Mouse (Mus musculus): ENCODE results near the gene Pde1c.
A peak's percentile ranks its signal among the peaks of the same experiment; 100 is the strongest.
"Not testable (repeated sequence)": the region's sequence is repeated elsewhere in the genome, so short reads cannot be mapped to it uniquely, and the experiment has no call there.

Pde1c gene

DNA sequence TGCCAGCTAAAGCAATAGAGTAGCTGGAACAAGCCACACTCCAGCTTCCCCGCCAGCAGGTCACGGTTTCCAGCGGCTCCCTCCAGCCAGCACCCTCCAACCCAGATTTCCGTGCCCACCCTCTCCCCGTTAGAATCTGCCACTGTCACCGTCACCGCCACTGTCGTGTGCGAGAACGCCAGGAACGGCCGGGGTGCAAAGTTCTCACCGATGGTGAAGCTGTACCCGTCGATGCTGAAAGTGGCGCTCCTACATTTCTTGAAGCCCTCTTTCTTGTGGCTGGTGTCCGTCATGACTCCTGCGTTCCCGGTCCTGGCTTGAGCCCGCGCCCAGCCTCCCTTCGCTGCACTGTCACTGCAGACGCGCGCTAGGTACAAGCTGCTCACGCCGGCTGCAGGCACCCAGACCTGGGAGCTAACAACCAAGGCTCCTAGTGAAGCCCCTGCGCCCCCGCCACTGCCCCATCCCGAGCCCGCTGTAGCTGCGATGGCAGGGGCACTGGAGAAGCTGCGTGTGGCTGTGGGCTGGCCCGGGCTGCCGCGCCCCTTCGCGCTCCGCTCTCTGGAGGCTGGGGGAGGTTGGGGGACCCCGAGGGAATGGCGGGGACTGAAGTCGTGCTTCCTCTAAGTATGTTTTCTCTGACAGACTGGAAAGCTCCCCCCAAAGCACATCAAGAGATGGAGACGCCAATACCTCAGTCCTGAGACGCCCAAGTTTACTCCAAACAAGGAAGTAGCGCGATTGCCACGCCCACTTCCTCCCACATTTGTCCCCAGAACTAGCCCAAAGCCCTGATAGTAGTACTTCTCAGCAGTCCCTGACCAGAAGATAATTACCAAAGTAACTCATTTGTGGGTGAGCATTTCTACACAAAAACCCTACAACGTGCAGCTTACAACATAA, at the start of gene Pde1c:
Gene Pde1c, minus strand, starts transcription at position 634 of the 903 bp plus-strand sequence.
- DNase-seq (ENCODE audit: low spot score in 2 of 2) = peak in 1 of 2 experiments; percentile 4

DNA sequence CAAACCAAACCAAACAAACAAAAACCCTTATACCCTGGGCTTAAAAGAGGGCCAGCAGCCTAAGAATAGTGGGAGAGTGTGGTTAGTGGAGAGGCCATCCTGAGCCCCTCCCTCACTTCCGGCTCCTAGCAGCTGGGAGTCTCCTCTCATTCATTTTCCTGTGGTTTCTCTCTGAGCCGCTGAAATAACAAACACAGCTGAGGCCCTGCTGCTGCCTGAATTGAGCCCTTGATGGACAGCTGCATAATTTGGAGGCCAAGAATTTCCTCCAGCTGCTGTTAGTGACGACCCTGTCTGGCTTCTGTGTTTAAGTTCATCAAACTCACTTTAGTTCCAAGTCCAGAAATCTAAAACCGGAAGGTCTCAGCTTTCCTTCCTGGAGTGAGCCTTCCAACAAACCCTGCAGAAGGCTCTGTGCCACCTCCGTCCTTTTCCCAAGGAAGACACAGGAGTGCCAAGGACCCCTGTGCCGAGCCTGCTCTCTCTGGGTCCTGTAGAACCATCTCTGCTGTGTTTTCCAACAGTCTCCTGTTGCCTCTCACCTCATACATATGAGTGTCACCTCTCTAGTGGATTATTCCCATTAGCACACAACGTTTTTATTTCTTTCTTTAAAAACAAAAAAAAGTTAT, 48.2 kb upstream of the Pde1c start:
- no peak for DNase-seq (ENCODE audit: low spot score in 2 of 2)

DNA sequence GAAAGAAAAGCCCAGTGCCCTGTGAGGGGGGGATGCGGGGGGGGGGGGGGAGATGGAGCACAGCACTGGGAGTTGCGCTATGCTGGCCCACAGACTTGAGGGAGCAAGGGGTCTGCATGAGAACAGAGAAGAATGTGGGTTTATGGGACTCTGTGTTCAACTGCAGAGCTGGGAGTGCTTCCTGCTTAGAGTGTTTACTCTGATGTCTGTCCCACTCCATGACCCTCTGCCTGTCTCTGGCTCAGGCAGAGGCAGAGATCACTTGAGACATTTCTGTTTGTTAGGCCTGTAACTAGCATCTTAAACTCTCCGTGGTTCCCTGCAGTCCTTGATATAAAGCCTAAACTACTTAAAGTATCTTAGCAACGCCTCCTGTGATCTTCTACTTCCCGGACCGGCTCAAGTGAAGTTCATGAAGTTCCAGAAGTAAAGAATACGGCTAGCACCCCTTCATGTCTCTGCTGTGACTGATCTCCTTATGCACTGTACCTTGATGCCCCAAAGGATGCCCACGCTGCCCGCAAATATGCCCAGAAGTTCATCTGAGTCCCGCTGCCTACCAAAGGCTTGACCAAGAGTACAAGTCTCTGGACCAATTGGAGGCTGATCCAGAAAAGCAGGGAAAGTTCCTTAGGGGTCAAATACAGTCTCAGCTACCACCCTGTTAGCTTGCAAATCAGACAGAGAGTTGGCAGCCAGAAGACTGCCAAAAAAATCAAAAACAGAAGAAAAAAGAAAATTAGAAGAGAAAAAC, 47.5 kb upstream of the Pde1c start:
- DNase-seq (ENCODE audit: low spot score in 2 of 2) = no peak

DNA sequence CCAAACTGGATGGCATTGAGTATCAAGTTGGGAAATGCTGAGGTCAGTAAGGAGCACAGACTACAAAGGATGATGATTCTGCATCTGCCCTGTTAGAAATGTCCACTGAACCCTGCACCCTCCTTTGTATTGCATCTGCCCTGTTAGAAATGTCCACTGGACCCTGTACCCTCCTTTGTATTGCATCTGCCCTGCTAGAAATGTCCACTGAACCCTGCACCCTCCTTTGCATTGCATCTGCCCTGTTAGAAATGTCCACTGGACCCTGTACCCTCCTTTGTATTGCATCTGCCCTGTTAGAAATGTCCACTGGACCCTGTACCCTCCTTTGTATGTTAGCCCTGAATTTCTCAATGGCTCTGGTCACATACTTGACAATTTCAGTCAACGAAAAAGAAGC, 40.6 kb upstream of the Pde1c start:
- not testable (repeated sequence) for DNase-seq (ENCODE audit: low spot score in 2 of 2)

DNA sequence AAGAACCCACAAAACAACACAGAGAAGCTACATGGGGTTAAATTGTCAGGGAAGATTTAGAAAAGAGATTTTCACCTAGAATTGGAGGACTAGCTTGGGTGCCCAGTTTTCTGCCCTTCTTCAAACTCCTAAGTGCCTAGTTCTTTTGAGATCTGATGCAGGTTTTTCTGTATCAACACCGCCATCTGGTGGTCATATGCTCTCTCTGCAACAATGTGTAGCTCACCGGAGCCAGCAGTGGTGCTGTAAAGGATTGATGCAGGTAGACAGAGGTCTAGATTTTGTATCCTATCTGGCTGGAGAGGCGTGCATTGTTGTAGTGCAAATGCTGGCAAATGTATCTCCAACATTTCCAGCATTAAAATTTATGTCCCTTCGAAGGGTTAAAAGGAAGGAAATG, 39.4 kb upstream of the Pde1c start:
- peak; percentile 81 to 86 for DNase-seq (ENCODE audit: low spot score in 2 of 2)

DNA sequence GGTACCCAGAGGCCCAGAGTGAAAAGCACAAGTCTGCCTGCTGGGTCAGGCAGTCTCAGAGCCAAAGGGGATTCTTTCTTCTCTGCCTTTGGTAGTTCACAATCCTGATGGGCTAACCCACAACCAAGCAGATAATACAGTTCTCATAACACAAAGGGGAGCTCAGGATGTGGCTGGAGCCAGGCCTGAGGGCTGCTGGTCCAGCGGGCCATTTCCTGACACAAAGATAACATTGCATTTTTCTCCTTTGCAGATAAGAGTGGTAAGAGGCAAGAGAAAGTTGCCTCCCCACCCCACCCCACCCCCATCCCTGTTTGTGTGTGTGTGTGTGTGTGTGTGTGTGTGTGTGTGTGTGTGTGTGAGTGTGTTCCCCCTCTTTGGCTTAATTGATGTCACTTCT, 10.7 kb upstream of the Pde1c start:
- DNase-seq (ENCODE audit: low spot score in 2 of 2) = no peak

DNA sequence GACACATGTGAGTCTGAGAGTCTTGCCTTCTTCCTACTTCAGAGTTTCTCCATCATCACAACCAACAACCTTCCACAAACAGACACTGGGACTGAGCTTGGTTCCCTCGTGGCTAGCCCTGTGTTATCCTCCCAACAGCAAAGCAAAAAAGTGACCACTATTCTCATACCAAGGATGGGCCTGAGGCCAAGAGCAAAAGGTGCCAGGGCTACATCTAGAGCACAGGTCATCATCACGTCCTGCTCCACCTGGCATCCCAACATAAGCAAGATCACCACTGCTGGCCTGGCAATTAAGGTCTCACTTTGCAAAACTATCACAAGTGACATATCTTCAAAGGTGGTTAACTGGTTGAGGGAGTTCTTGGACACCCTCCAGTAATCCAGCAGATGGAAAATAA, 8.0 kb downstream of the Pde1c start:
- no peak for DNase-seq (ENCODE audit: low spot score in 2 of 2)

DNA sequence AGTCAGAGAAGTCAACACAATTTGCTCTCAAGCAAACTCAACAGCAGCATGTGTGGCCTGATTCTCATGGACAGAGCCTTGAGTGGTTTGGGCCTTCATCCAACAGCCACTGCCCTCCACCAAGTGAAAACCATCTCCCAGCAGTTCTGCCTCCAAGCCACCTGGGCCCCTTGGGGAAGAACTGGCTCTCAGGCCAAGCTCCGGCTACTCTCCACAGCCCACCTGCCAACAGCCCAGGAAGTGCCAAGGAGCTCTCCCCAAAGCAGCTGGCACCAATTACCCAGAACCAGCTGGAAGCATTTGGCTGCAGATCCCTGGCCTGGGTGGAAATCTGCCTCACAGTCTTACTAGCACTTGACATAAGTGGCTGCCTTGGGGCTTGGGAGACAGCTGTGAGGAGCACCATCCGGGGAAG, 8.4 kb downstream of the Pde1c start:
- peak in 1 of 2 experiments; percentile 7 for DNase-seq (ENCODE audit: low spot score in 2 of 2)

DNA sequence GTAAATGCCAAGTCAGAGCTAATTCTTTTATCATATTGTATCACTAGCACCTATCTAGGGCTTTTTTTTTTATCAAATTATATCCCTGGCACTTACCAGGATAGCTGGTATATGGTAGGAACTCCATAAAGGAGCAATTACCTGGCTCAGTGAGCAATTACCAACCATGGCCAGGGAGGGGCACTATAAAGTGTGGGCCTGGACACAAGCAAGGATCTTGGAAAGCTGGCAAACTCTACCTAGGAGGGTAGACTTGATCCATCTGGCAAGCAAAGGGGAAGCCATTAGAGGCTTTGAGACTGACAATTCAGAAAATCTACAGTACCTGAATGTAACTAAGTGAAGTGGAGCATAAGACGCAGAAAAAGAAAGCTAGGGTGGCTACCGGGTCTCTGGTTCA, 10.2 kb downstream of the Pde1c start:
- no peak for DNase-seq (ENCODE audit: low spot score in 2 of 2)

DNA sequence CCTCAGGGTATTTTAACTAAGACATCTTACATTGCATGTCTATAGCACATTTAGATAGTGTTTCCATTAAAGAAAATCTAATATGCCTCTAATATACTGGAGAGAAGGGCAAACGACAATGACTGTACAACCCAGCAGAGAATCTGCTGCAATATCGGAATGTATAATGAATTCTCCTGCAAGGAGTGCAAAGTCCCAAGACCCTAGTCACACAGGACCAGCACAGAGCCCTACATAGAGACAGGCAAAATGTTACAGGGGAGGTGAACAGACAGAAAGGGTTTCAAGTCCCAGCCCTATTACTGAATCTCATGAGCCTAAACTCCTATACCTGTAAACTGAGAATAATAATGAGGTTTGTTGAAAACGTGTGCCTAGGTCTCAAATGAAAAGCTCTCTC, 13.1 kb downstream of the Pde1c start:
- DNase-seq (ENCODE audit: low spot score in 2 of 2) = no peak

DNA sequence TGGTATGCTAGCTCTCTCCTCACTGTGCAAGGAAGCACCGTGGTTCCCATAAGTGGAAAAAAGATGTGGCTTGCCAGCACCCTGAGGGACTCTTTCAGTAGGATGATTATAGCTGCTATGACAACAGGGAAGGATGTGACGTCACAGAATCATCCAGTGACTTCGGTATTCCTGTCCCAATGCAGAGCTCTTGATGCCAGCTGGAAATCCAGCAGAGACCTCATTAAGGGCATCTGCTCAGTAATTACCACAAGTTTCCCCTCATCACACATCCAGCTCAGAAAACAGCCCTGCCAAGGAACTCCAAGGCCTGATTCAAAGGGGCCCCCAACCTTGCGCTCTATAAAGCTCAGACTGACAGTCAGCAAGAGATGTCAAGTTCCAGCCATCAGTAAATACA, 13.5 kb downstream of the Pde1c start:
- no peak for DNase-seq (ENCODE audit: low spot score in 2 of 2)

DNA sequence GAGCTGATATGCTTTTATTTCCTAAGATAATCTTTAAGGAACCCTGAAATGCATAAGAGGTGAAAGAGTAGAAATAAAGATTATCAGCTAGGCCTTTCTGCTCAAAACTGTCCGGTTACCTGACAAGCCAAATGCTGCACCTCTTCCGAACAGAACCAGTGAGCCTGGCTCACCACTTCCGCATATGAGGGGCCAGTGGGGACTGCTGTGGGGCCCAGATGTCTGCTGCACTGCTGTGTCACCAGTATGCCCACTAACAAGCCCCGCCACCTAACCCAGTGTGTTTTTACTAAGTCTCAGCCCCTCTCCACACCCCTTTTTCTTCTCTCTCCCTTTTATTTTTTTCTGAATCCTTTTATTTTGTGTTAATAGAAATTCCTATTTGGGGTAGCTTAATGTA, 17.9 kb downstream of the Pde1c start:
- DNase-seq (ENCODE audit: low spot score in 2 of 2) = no peak

DNA sequence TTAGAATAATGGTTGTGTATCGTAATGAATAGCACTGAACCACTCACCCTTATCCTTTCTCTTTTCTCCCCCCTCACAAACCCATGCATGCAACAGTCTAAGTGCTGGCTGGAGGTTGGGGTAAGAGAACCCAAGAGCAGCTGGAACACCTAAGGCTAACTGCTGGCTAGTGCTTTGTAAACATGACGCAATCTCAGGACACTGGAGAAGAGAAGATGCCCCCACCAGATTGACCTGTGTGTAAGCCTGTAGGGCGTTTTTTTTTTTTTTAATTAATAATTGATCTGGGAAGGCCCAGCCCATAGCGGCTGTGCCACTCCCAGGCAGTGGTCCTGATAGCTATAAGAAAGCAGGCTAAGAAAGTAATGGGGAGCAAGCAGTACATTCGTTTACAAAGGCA, 28.7 kb downstream of the Pde1c start:
- no peak for DNase-seq (ENCODE audit: low spot score in 2 of 2)

DNA sequence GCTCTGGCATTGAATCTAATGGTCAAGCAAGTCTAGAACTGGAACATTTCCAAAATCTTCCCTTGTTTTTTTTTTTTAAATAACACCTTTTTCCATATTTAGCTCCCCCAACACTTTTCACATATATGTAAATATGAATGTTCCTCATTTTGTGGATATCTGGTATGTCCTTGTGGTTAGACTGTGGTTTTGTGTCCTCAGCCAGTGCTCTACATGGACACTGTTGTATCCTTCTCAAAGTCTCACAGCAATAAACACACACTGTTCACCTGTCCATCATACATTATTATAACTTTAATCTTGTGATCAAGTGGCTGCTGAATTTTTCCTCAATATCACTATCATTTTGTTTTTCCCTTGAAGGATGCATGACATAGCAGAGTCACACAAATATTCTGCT, 34.2 kb downstream of the Pde1c start:
- DNase-seq (ENCODE audit: low spot score in 2 of 2) = no peak

DNA sequence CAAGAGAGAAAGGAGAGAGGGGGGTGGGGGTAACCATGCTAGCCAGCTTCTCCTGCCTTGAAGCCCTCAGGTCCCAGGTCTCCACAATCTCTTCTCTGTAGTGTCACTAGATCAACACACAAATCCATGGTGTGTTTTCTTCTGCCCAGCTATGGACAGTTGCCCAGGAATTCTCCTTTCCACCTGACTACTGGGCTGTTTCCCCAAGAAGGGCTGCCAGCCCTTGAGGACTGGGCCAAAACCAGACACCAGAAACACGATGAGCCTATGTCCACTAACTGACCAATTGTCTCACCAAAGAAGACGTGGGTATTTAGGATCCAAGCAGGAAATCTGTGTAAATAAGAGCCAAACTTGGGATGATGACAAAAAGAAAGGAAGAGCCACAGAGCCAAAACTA, 36.6 kb downstream of the Pde1c start:
- DNase-seq (ENCODE audit: low spot score in 2 of 2) = no peak

DNA sequence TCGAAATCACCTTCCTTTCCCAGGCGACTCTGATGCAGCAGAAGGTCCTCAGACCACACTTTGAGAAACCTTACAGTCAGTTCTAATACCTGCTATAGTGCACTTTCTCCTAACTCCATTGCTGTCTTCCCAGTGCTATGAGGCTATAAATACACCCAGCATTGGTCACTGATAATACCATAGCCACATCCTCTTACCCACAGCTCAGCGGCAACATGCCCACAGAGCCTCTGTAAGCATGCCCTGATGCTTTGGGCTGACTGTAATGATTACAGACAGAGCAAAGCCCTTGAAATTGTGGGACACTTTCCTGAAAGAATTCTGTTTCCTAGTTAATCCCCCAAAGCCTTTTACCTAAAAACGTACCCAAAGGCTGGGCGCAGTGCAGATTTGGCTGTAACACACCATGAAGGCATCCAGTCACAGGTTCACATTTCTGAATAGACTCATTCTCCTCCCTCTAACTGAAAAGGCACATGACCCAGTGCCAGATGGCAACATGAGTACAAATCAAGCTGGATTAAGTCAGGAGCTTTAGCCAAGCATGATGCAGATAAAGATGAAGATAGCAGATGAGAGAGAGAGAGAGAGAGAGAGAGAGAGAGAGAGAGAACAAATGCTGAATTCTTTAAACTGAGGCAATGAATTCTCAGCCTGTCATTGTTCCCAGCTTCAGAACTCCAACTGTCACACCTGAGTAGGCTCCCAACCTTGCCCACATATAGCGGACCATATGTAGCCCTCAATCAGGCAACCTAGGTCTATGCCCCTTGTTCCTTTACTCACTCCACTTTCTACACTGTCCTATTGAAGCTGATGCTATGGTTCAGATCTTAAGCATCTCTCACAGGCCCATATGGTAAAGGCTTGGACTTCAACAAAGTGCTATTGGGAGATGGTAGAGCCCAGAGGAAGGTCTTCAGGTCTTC, 44.7 kb downstream of the Pde1c start:
- no peak for DNase-seq (ENCODE audit: low spot score in 2 of 2)

DNA sequence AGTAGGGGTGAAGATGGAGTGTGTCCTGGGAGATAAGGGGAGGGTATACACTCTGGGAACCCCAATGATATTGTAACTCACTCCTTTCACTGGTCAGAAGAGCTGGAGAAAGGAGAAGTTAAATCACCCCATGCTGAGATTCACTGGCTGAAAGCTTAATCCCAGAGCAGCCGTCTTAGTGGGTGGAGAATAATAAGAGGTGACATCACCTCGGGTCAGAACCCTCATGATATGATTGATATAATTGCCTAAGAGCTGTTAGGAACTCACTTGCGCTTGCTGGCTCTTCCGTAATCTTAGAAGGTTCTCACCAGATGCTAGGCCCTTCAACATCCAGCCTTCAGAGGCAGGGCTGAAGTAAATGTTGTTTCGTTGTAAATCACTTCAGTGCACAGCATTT, 79.7 kb downstream of the Pde1c start:
- no peak for DNase-seq (ENCODE audit: low spot score in 2 of 2)

DNA sequence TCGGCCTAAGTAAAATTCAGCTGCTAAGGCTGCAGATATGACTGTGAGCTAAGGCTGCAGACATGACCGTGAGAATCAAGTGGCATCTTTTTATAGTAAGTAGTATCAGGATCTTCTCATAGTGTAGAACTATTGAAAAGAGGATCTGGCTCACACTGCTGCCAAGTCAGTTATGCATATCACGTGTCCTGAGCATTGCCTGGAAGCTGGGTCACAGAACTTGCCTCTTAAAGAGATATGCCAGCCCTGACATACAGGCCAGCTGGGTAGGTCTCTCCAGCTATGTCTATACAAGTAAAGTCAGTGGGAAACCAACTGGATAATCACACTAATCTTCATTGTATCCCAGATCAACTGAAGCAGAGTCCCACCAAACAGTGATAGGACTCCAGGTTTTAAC, 83.8 kb downstream of the Pde1c start:
- no peak for DNase-seq (ENCODE audit: low spot score in 2 of 2)

DNA sequence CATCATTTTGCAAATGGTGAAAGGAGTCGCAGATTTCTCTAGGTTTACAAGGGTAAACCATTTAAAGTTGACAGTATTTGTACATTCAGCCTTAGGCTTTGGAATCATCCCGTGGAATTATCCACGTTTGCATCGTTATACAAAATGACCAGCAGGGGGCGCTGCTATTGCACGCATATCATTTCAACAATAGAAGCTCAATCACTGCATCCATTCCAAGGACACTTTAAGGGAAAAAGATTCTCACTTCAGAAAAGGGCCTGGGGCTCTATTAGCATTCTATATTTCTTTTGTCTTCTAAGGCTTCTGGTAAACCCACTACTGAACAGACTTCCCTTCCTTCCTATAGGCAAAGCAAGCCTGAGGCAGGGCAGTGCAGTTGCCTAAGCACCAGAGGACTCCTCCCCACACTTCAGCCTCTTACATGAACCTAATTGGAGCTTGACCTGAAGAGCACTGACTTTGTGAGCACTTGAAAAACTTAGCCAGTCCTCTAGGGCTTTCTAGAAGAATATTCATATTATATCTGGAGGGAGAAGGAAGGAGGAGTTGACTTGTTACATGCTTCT, 87.9 kb downstream of the Pde1c start:
- DNase-seq (ENCODE audit: low spot score in 2 of 2) = peak; percentile 70 to 77

DNA sequence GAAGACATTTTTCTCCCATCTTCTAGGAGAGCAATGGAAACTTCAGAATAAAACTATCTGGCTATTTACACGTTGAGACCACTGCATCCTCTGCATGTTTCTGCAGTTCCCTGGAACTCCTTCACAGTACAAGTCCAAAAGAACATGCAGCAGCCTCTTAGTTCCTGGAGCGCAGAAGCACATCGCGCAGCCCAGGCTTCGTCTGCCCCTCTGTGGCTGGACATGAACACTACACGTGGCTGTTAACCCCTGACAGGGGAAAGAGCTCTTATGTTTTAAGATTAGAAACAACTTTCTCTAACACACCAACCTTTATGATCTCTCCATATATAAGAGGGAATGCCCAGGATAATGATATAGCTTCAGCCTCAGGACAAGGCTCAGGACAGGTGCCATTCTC, 92.3 kb downstream of the Pde1c start:
- DNase-seq (ENCODE audit: low spot score in 2 of 2) = peak; percentile 18 to 39

DNA sequence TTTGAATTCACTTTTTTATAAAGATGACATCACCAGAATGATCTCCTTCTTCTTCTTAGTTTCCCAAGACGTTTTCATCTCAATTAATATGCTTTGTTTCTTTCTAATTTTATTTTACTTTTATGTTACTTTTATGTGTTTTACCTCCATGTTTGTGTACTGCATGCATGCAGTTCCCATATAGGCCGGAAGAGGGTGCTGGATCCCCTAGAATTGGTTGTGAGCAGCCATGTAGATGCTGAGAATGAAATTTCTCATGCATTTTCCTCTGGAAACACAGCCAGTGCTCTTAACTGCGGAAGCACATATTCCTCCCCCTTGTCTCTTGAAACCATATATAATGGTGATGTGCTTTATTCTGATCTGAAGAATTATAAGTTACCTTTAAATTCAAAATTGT, 110.8 kb downstream of the Pde1c start:
- DNase-seq (ENCODE audit: low spot score in 2 of 2) = no peak
